In genomic region chr19:24606390-24606976, GRCm38 (mm10) we compare ENCODE assay signal across 9 mouse cellular contexts. TPM values are rescaled to one million over a fixed set of nuclear protein-coding genes. Genes with fewer than 3 reads are reported as not detected.
DNase-seq lines count a peak whose midpoint lies in the region; ATAC-seq lines count a peak whose summit lies in the region.
"Had no signal": no experiment of that assay in that cellular context is flagged by ENCODE, and none has a peak within 500 bp of the region (broad histone marks: within the 10 kb centered on the region; RNA-seq: fewer than 3 reads in every experiment).

No protein-coding gene starts in this region.

- no peak overlapping the region for H3K4me3 ChIP-seq in intestine, embryonic 14.5 days (ENCODE audit: low read depth, low read length)
- no peak overlapping the region for H3K4me3 ChIP-seq in intestine, embryonic 16.5 days (ENCODE audit: low read length)

- H3K27me3 ChIP-seq in intestine, embryonic 14.5 days (replicated peaks; ENCODE audit: control insufficient read depth, insufficient read depth, low read length): no peaks in the 10 kb centered on the region
- no peaks in the 10 kb centered on the region for H3K27me3 ChIP-seq in intestine, embryonic 16.5 days (replicated peaks; ENCODE audit: control insufficient read depth, insufficient read depth, low read length)

- H3K9me3 ChIP-seq in intestine, embryonic 14.5 days (ENCODE audit: control insufficient read depth, low read length): no peaks in the 10 kb centered on the region
- no peaks in the 10 kb centered on the region for H3K9me3 ChIP-seq in intestine, embryonic 16.5 days (ENCODE audit: control insufficient read depth, low read length)

- H3K36me3 ChIP-seq in intestine, embryonic 14.5 days (ENCODE audit: control insufficient read depth, insufficient read depth, low read length): no peaks in the 10 kb centered on the region
- H3K36me3 ChIP-seq in intestine, embryonic 16.5 days (ENCODE audit: control insufficient read depth, insufficient read depth, low read length): no peaks in the 10 kb centered on the region

- peak; percentile 44 for DNase-seq in intestine, embryonic 14.5 days (ENCODE audit: low spot score)
- peak; percentile 54 for DNase-seq in NIH3T3 (ENCODE audit: low read depth)
- DNase-seq in embryo, embryonic 10 days (ENCODE audit: low spot score): peak; percentile 39
- DNase-seq in lung, postnatal 36 days: peak; percentile 19
- no peak for DNase-seq in ovary, adult 18-20 months (ENCODE audit: low spot score)
- DNase-seq in frontal cortex, postnatal 10 days (ENCODE audit: low spot score in 2 of 2): no peak
- DNase-seq in left cerebral cortex, adult 18-20 months (ENCODE audit: low spot score in 2 of 2): no peak
- DNase-seq: cerebellum, adult 11 months had no signal

- no peak overlapping the region for H3K4me2 ChIP-seq in intestine, embryonic 14.5 days (ENCODE audit: low read length)
- no peak overlapping the region for H3K4me2 ChIP-seq in intestine, embryonic 16.5 days (ENCODE audit: low read depth, low read length)

- ATAC-seq in intestine, embryonic 14.5 days (replicated peaks; ENCODE audit: low FRiP score, low TSS enrichment, low read depth): no peak
- no peak; the same call in 1 of the 2 replicates for ATAC-seq in intestine, embryonic 16.5 days

- no peak overlapping the region for H3K27ac ChIP-seq in intestine, embryonic 14.5 days (ENCODE audit: low read depth)
- no peak overlapping the region for H3K27ac ChIP-seq in intestine, embryonic 16.5 days (ENCODE audit: low read length)

- no peak overlapping the region for H3K9ac ChIP-seq in intestine, embryonic 14.5 days (ENCODE audit: low read length)
- H3K9ac ChIP-seq in intestine, embryonic 16.5 days (ENCODE audit: low read depth, low read length): no peak overlapping the region

- WGBS in intestine, embryonic 14.5 days: 64% methylated on average over 5 of the region's 5 CpGs
- WGBS in intestine, embryonic 16.5 days: 73% methylated on average over 5 of the region's 5 CpGs

- H3K4me1 ChIP-seq in intestine, embryonic 14.5 days (replicated peaks; ENCODE audit: control insufficient read depth, insufficient read depth, low read length): no peaks in the 10 kb centered on the region
- no peaks in the 10 kb centered on the region for H3K4me1 ChIP-seq in intestine, embryonic 16.5 days (ENCODE audit: control insufficient read depth, insufficient read depth, low read length)

RNA-seq across cellular contexts. Expression of gene Pip5k1b, which starts 50.8 kb away (rescaled TPM):
- 12.4 and 12.6 TPM in 2 replicates for polyA plus RNA-seq in intestine, embryonic 14.5 days (2014; fragmentation: Nextera tagmentation; extraction: Ambion mirVana)
- 22.1 and 26.1 TPM in 2 replicates for polyA plus RNA-seq in intestine, embryonic 16.5 days (2015; fragmentation: Nextera tagmentation; extraction: Ambion mirVana)
- 10 to 100 TPM; 24.1 to 25.8 TPM for total RNA-seq in left cerebral cortex, adult 18-20 months (2021)

Comparison
In these comparisons a context has a peak if more than half of its experiments do, and no peak if none do; other contexts are left out.
1. DNase-seq: peak in intestine, embryonic 14.5 days (single experiment), NIH3T3 (single experiment), embryo, embryonic 10 days (single experiment) and lung, postnatal 36 days (single experiment); none in ovary, adult 18-20 months (single experiment), frontal cortex, postnatal 10 days (0 of 2) and left cerebral cortex, adult 18-20 months (0 of 2).